Mouse (Mus musculus) midbrain, embryonic 11.5 days (tissue): ENCODE results near the gene Sobp. TPM values are rescaled to one million over a fixed set of nuclear protein-coding genes. Genes with fewer than 3 reads are reported as not detected.

Source experiments
- ATAC-seq: fragments of 200-750 bp; cut with Nextera tagmentation; 2 replicates; pipeline ENCODE4 v1.8.0; 2017; ENCODE audit warnings: moderate TSS enrichment, moderate library complexity; ENCODE audit not compliant: low FRiP score
- DNase-seq: peaks from one replicate; pipeline ENCODE4 v3.0.0; 2015; ENCODE audit warnings: low spot score; ENCODE audit errors: missing footprints
- H3K27ac ChIP-seq: fragments of 300-500 bp; sonication (generic); 2 replicates; pipeline ENCODE4 v1.5.1; 2014; ENCODE audit warnings: low read depth, low read length
- H3K27me3 ChIP-seq: fragments of 300-500 bp; sonication (generic); 2 replicates; pipeline ENCODE4 v1.6.1; 2014; ENCODE audit warnings: mild to moderate bottlenecking, low read length, moderate library complexity, mixed read lengths; ENCODE audit not compliant: control insufficient read depth, insufficient read depth
- H3K36me3 ChIP-seq: fragments of 300-500 bp; sonication (generic); 2 replicates; pipeline ENCODE4 v1.6.1; 2014; ENCODE audit warnings: mild to moderate bottlenecking, low read length, moderate library complexity, mixed read lengths; ENCODE audit not compliant: control insufficient read depth, insufficient read depth
- H3K4me1 ChIP-seq: fragments of 300-500 bp; sonication (generic); 2 replicates; pipeline ENCODE4 v1.6.1; 2014; ENCODE audit warnings: low read length; ENCODE audit not compliant: control insufficient read depth, insufficient read depth
- H3K4me2 ChIP-seq: fragments of 300-500 bp; sonication (generic); 2 replicates; pipeline ENCODE4 v1.6.1; 2014; ENCODE audit warnings: mild to moderate bottlenecking, moderate library complexity
- H3K4me3 ChIP-seq: fragments of 300-500 bp; sonication (generic); 2 replicates; pipeline ENCODE4 v1.5.1; 2014; ENCODE audit warnings: low read depth, low read length
- H3K9ac ChIP-seq: fragments of 300-500 bp; sonication (generic); 2 replicates; pipeline ENCODE4 v1.6.1; 2014; ENCODE audit warnings: low read length
- H3K9me3 ChIP-seq: fragments of 300-500 bp; sonication (generic); 2 replicates; pipeline ENCODE4 v1.6.1; 2016; ENCODE audit warnings: low read length; ENCODE audit not compliant: control insufficient read depth
- WGBS: fragments of 180-500 bp; shearing (Covaris S2); extraction: QIAGEN DNeasy Blood & Tissue Kit; methylation state at CpG from one replicate; pipeline ENCODE4 v1.1.7; 2014; 5-methylcytosine and 5-hydroxymethylcytosine counted together
- polyA plus RNA-seq: library from polyadenylated mRNA; unstranded; fragments of >200 nt; fragmentation: Nextera tagmentation; extraction: Ambion mirVana; gene quantifications from 2 replicates; pipeline ENCODE4 v1.2.1, GENCODE M21; 2014

The Sobp gene
- polyA plus RNA-seq, 1 experiment from 2014 or later: 5.8 TPM

DNA sequence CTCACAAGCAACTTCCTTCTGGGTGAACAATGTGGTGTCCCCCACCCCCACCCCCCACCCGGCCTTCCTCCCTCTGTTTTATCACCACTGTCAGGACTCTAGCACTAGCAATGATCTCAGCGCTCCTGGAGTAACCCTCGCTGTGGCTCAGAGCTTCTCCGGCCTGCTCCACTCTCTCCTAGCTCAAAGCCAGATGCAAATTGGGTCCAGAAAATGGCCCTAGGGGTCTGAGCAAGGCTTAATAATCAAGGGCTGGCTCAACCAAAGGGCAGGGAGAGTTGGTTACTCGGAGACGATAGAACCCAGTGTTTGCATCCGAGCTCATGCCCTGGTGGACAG is 136.9 kb downstream of the Sobp start:
- ATAC-seq: 0 out of 2 replicates have a peak, but pooled peaks have one; percentile 43
- Histone ChIP-seq H3K4me3 (no peak overlapping the region), H3K4me2 (no peak overlapping the region), H3K36me3 (no peaks in the 10 kb centered on the region), H3K9ac (no peak overlapping the region), H3K4me1 (peaks cover 10% of the 10 kb centered on the region), H3K9me3 (peaks cover 2% of the 10 kb centered on the region; the same call in 1 of the 2 replicates), H3K27me3 (no peaks in the 10 kb centered on the region), H3K27ac (no peak overlapping the region)
- DNase-seq: peak; percentile 91
- WGBS: 33% methylated on average over 7 of the region's 7 CpGs

- Histone ChIP-seq H3K9ac (no peak overlapping the region), H3K9me3 (peaks cover 2% of the 10 kb centered on the region; the same call in 1 of the 2 replicates), H3K4me2 (no peak overlapping the region), H3K27me3 (no peaks in the 10 kb centered on the region), H3K27ac (no peak overlapping the region), H3K4me1 (peaks cover 9% of the 10 kb centered on the region), H3K36me3 (no peaks in the 10 kb centered on the region), H3K4me3 (no peak overlapping the region)
- 0 out of 2 replicates have a peak, but pooled peaks have one; percentile 22 for ATAC-seq
- 40% methylated on average over 21 of the region's 21 CpGs for WGBS
- no peak for DNase-seq
Measured at GRCm38 (mm10) chr10:43036646-43037454, 137.5 kb downstream of the Sobp start.

GRCm38 (mm10) chr10:43035579-43035978 is 138.8 kb downstream of the Sobp start:
- Histone ChIP-seq H3K9ac (no peak overlapping the region), H3K27me3 (no peaks in the 10 kb centered on the region), H3K9me3 (peaks cover 2% of the 10 kb centered on the region; the same call in 1 of the 2 replicates), H3K4me1 (peaks cover 9% of the 10 kb centered on the region), H3K4me3 (no peak overlapping the region), H3K36me3 (no peaks in the 10 kb centered on the region), H3K27ac (no peak overlapping the region), H3K4me2 (no peak overlapping the region)
- ATAC-seq (no peak), DNase-seq (no peak)
- 77% methylated on average over 8 of the region's 8 CpGs for WGBS

- Histone ChIP-seq H3K9ac (no peak overlapping the region), H3K27ac (no peak overlapping the region), H3K9me3 (peaks cover under 1% of the 10 kb centered on the region; the same call in 1 of the 2 replicates), H3K36me3 (no peaks in the 10 kb centered on the region), H3K27me3 (no peaks in the 10 kb centered on the region), H3K4me3 (no peak overlapping the region), H3K4me2 (no peak overlapping the region), H3K4me1 (peaks cover 9% of the 10 kb centered on the region)
- 83% methylated on average over 4 of the region's 4 CpGs for WGBS
- ATAC-seq (no peak), DNase-seq (no peak)
Measured at GRCm38 (mm10) chr10:43034811-43035210, 139.5 kb downstream of the Sobp start.

GRCm38 (mm10) chr10:43033481-43034248 is 140.7 kb downstream of the Sobp start:
- Histone ChIP-seq H3K27me3 (no peaks in the 10 kb centered on the region), H3K9ac (no peak overlapping the region), H3K4me3 (no peak overlapping the region), H3K27ac (no peak overlapping the region), H3K4me2 (no peak overlapping the region), H3K36me3 (no peaks in the 10 kb centered on the region), H3K4me1 (peaks cover 9% of the 10 kb centered on the region), H3K9me3 (no peaks in the 10 kb centered on the region)
- no peak for DNase-seq
- WGBS: 78% methylated on average over 15 of the region's 15 CpGs
- ATAC-seq: no peak

GRCm38 (mm10) chr10:43027006-43027405 is 147.3 kb downstream of the Sobp start:
- no peak overlapping the region for H3K27ac ChIP-seq
- no peak overlapping the region for H3K4me2 ChIP-seq
- H3K27me3 ChIP-seq: peaks cover 11% of the 10 kb centered on the region
- no peaks in the 10 kb centered on the region for H3K36me3 ChIP-seq
- H3K4me3 ChIP-seq: no peak overlapping the region
- ATAC-seq (no peak; the same call in 1 of the 2 replicates), DNase-seq (no peak)
- no peaks in the 10 kb centered on the region for H3K9me3 ChIP-seq
- H3K4me1 ChIP-seq: peaks cover 4% of the 10 kb centered on the region
- WGBS: 64% methylated on average over 9 of the region's 9 CpGs
- H3K9ac ChIP-seq: no peak overlapping the region

DNA sequence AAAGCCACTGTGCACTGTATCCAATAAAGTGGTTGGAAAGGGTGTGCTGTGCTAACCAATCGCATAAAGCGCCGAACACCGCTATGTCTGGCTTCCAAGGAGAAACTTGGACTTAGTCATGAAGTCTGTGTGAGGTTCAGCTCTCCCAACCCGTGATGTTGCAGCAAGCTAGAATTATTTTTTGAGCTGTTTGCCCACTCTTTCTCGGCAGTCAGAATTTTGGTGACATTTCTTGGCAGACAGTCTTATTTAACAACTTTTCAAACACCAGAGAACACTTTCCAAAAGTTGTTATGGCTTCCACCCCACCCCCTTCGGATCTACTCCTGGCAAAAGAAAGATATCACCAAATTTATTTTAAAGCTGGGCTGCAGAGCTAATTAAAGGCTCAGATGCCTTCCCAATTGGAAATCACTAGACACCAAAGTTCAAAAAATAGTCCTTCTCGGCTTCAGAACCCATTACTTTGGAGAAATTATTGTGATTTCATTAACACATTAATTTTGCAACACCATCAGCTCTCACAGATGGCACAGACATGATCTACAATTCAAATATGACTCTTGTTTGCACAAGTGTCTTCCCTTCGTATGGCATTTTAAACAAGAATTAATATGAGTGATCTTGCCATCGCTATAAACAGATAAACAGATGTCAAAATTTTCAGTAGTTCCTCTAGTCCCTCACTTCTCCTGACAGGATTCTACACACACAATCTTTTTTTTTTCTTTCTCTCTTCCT is 150.7 kb downstream of the Sobp start:
- Histone ChIP-seq H3K9me3 (no peaks in the 10 kb centered on the region), H3K4me2 (no peak overlapping the region), H3K4me1 (peaks cover 10% of the 10 kb centered on the region), H3K36me3 (no peaks in the 10 kb centered on the region), H3K27ac (no peak overlapping the region), H3K27me3 (peaks cover 30% of the 10 kb centered on the region), H3K9ac (no peak overlapping the region), H3K4me3 (no peak overlapping the region)
- no peak for DNase-seq
- no peak for ATAC-seq
- WGBS: 86% methylated on average over 10 of the region's 10 CpGs

DNA sequence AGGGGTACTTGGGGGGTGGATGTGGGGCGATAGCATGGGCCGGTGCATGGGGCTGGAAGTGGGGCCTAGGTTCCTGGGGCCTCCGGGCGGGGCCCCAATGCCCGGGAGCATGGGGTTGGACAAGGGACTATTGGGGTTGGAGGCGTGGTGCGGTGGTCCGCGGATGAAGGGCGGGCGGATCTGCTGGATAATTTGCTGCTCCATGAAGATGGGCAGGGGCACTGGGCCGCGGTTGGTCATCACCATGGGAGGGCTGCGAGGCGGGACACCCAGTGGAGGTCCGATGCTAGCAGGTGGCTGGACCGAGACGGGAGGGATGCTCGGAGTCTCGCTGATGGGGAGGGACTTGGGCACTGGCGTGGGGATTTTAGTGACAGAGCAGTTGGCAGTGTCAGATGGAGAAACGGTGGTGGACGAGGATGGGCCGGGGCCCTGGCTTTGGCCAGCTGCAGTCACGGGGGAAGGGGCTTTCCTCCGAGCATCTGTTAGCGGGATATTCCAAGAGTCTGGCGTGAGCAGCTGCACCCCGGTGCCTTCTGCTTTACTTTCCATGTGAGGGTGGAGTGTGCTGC is 152.1 kb downstream of the Sobp start:
- H3K9me3 ChIP-seq: no peaks in the 10 kb centered on the region
- WGBS: 2% methylated on average over 29 of the region's 29 CpGs
- peaks cover 10% of the 10 kb centered on the region for H3K4me1 ChIP-seq
- H3K27ac ChIP-seq: no peak overlapping the region
- peaks cover 30% of the 10 kb centered on the region for H3K27me3 ChIP-seq
- ATAC-seq: peak; percentile 62
- no peaks in the 10 kb centered on the region for H3K36me3 ChIP-seq
- H3K4me2 ChIP-seq: peak overlapping the region; percentile 98
- peak overlapping the region; percentile 48 for H3K4me3 ChIP-seq
- peak overlapping the region; percentile 58 for H3K9ac ChIP-seq
- peak; percentile 92 for DNase-seq
